Comparison of ENCODE assay signal across 14 mouse cellular contexts in the genomic region with DNA sequence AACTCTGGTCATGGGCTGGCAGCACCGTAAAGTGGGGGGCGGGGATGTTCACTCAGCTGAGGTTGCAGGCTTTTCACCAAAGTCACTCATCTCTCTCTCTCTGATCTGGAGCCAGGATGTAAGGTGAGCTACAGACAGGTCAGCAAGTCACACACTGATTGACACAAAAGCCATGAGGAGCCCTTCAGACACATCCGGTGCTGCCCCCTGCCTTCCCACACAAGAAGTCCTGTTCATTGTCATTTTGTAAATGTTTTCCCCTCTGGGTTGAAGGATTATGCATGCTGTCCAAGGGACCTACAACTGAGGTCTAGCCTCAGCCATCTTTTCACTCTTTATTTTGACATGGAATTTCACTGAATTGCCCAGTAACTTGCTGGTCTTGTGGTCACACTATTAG. TPM values are rescaled to one million over a fixed set of nuclear protein-coding genes. Genes with fewer than 3 reads are reported as not detected.
DNase-seq lines count a peak whose midpoint lies in the region; ATAC-seq and TF ChIP-seq lines count a peak whose summit lies in the region.
"Had no signal": no experiment of that assay in that cellular context is flagged by ENCODE, and none has a peak within 500 bp of the region (broad histone marks: within the 10 kb centered on the region; RNA-seq: fewer than 3 reads in every experiment).

No protein-coding gene starts in this region.

- WGBS in intestine, postnatal 0 days: 64% methylated on average over 3 of the region's 3 CpGs
- WGBS in intestine, embryonic 15.5 days: 66% methylated on average over 3 of the region's 3 CpGs
- WGBS in liver, postnatal 0 days (ENCODE audit: insufficient replicate concordance): 54% methylated on average over 3 of the region's 3 CpGs
- WGBS in liver, embryonic 12.5 days (ENCODE audit: insufficient replicate concordance): 62% methylated on average over 3 of the region's 3 CpGs
- 35% methylated on average over 3 of the region's 3 CpGs for WGBS in embryonic facial prominence, embryonic 11.5 days
- 67% methylated on average over 3 of the region's 3 CpGs for WGBS in forebrain, embryonic 15.5 days

- H3K36me3 ChIP-seq in intestine, postnatal 0 days (ENCODE audit: control insufficient read depth, insufficient read depth): no peaks in the 10 kb centered on the region
- no peaks in the 10 kb centered on the region for H3K36me3 ChIP-seq in intestine, embryonic 15.5 days
- H3K36me3 ChIP-seq in liver, postnatal 0 days (replicated peaks; ENCODE audit: insufficient read depth, low read length): no peaks in the 10 kb centered on the region
- no peaks in the 10 kb centered on the region for H3K36me3 ChIP-seq in liver, embryonic 12.5 days
- H3K36me3 ChIP-seq in embryonic facial prominence, embryonic 11.5 days (replicated peaks; ENCODE audit: control insufficient read depth, insufficient read depth, low read depth, low read length): no peaks in the 10 kb centered on the region
- H3K36me3 ChIP-seq in forebrain, embryonic 15.5 days: no peaks in the 10 kb centered on the region
- H3K36me3 ChIP-seq: embryonic facial prominence, embryonic 15.5 days; stomach, embryonic 15.5 days had no signal

- H3K9ac ChIP-seq in intestine, postnatal 0 days (ENCODE audit: low read depth, low read length): no peak overlapping the region
- no peak overlapping the region for H3K9ac ChIP-seq in intestine, embryonic 15.5 days
- no peak overlapping the region for H3K9ac ChIP-seq in liver, postnatal 0 days (replicated peaks)
- H3K9ac ChIP-seq in liver, embryonic 12.5 days: no peak overlapping the region
- H3K9ac ChIP-seq in embryonic facial prominence, embryonic 11.5 days (replicated peaks; ENCODE audit: low read length): no peak overlapping the region
- H3K9ac ChIP-seq in forebrain, embryonic 15.5 days (replicated peaks): no peak overlapping the region
- H3K9ac ChIP-seq: embryonic facial prominence, embryonic 15.5 days; stomach, embryonic 15.5 days had no signal

- H3K4me1 ChIP-seq in intestine, postnatal 0 days (replicated peaks; ENCODE audit: control insufficient read depth, insufficient read depth, low read length): 0 out of 2 replicates have a peak, but pooled peaks cover 3% of the 10 kb centered on the region
- H3K4me1 ChIP-seq in intestine, embryonic 15.5 days (replicated peaks): peaks cover 3% of the 10 kb centered on the region
- H3K4me1 ChIP-seq in liver, postnatal 0 days (ENCODE audit: insufficient read depth): no peaks in the 10 kb centered on the region; the same call in 1 of the 2 replicates
- peaks cover 4% of the 10 kb centered on the region; the same call in 1 of the 2 replicates for H3K4me1 ChIP-seq in liver, embryonic 12.5 days
- H3K4me1 ChIP-seq in embryonic facial prominence, embryonic 11.5 days (ENCODE audit: control insufficient read depth, insufficient read depth, low read length): peaks cover 3% of the 10 kb centered on the region; the same call in 1 of the 2 replicates
- H3K4me1 ChIP-seq in forebrain, embryonic 15.5 days: peaks cover 27% of the 10 kb centered on the region
- H3K4me1 ChIP-seq: stomach, embryonic 15.5 days had no signal

- no peaks in the 10 kb centered on the region for H3K27me3 ChIP-seq in intestine, postnatal 0 days (replicated peaks; ENCODE audit: control insufficient read depth, insufficient read depth, low read length)
- no peaks in the 10 kb centered on the region for H3K27me3 ChIP-seq in intestine, embryonic 15.5 days (replicated peaks)
- H3K27me3 ChIP-seq in liver, postnatal 0 days (ENCODE audit: insufficient read depth, low read length): no peaks in the 10 kb centered on the region
- no peaks in the 10 kb centered on the region; the same call in 1 of the 2 replicates for H3K27me3 ChIP-seq in liver, embryonic 12.5 days (replicated peaks)
- H3K27me3 ChIP-seq in embryonic facial prominence, embryonic 11.5 days (ENCODE audit: control insufficient read depth, insufficient read depth, low read length): no peaks in the 10 kb centered on the region
- no peaks in the 10 kb centered on the region for H3K27me3 ChIP-seq in forebrain, embryonic 15.5 days
- H3K27me3 ChIP-seq: embryonic facial prominence, embryonic 15.5 days; stomach, embryonic 15.5 days had no signal

- no peak for DNase-seq in liver, postnatal 0 days
- DNase-seq in ZHBTc4 (ENCODE audit: low read depth, low spot score): peak; percentile 23
- DNase-seq in embryonic facial prominence, embryonic 11.5 days (ENCODE audit: low spot score): no peak
- DNase-seq: cerebellum, adult 9-10 months; right cerebral cortex, postnatal 4 days had no signal

- no peak for ATAC-seq in intestine, postnatal 0 days
- ATAC-seq in intestine, embryonic 15.5 days: no peak
- no peak for ATAC-seq in liver, postnatal 0 days
- no peak for ATAC-seq in liver, embryonic 12.5 days
- peak; percentile 39; the same call in 1 of the 2 replicates for ATAC-seq in embryonic facial prominence, embryonic 11.5 days (replicated peaks; ENCODE audit: insufficient number of reproducible peaks, low FRiP score, low TSS enrichment, low read depth)
- ATAC-seq in forebrain, embryonic 15.5 days (replicated peaks): no peak
- ATAC-seq: activated CD4-positive, CD25-positive, alpha-beta regulatory T cell, adult 4 months; forebrain, embryonic 16.5 days; inflammation-experienced regulatory T-cells, adult 6 months had no signal

- H3K27ac ChIP-seq in intestine, postnatal 0 days (ENCODE audit: low read depth, low read length): no peak overlapping the region
- H3K27ac ChIP-seq in intestine, embryonic 15.5 days: no peak overlapping the region
- no peak overlapping the region for H3K27ac ChIP-seq in liver, postnatal 0 days (ENCODE audit: low read depth)
- H3K27ac ChIP-seq in liver, embryonic 12.5 days: no peak overlapping the region
- H3K27ac ChIP-seq in embryonic facial prominence, embryonic 11.5 days (replicated peaks; ENCODE audit: low read depth, low read length): no peak overlapping the region
- no peak overlapping the region for H3K27ac ChIP-seq in forebrain, embryonic 15.5 days (replicated peaks)
- H3K27ac ChIP-seq: embryonic facial prominence, embryonic 15.5 days; stomach, embryonic 15.5 days had no signal

- no peak for TF ChIP-seq EP300 in liver, postnatal 0 days (IDR thresholded peaks at IDR 0.05; ENCODE audit: low read depth)

- no peaks in the 10 kb centered on the region for H3K9me3 ChIP-seq in intestine, postnatal 0 days (ENCODE audit: control insufficient read depth)
- no peaks in the 10 kb centered on the region for H3K9me3 ChIP-seq in intestine, embryonic 15.5 days
- H3K9me3 ChIP-seq in liver, postnatal 0 days (ENCODE audit: low read length): no peaks in the 10 kb centered on the region
- no peaks in the 10 kb centered on the region for H3K9me3 ChIP-seq in liver, embryonic 12.5 days (replicated peaks)
- H3K9me3 ChIP-seq in embryonic facial prominence, embryonic 11.5 days (replicated peaks; ENCODE audit: control insufficient read depth, low read length): no peaks in the 10 kb centered on the region
- H3K9me3 ChIP-seq in forebrain, embryonic 15.5 days: no peaks in the 10 kb centered on the region
- H3K9me3 ChIP-seq: embryonic facial prominence, embryonic 15.5 days; stomach, embryonic 15.5 days had no signal

- no peak overlapping the region for H3K4me2 ChIP-seq in intestine, postnatal 0 days (replicated peaks; ENCODE audit: low read depth)
- no peak overlapping the region for H3K4me2 ChIP-seq in intestine, embryonic 15.5 days (replicated peaks)
- H3K4me2 ChIP-seq in liver, postnatal 0 days (ENCODE audit: low read depth, low read length): no peak overlapping the region
- H3K4me2 ChIP-seq in liver, embryonic 12.5 days: no peak overlapping the region
- no peak overlapping the region for H3K4me2 ChIP-seq in embryonic facial prominence, embryonic 11.5 days (ENCODE audit: low read depth, low read length)
- no peak overlapping the region for H3K4me2 ChIP-seq in forebrain, embryonic 15.5 days (replicated peaks)
- H3K4me2 ChIP-seq: embryonic facial prominence, embryonic 15.5 days; stomach, embryonic 15.5 days had no signal

- no peak overlapping the region for H3K4me3 ChIP-seq in intestine, postnatal 0 days (ENCODE audit: low read depth, low read length)
- H3K4me3 ChIP-seq in intestine, embryonic 15.5 days (replicated peaks): no peak overlapping the region
- no peak overlapping the region for H3K4me3 ChIP-seq in liver, postnatal 0 days (ENCODE audit: low read depth, low read length)
- H3K4me3 ChIP-seq in liver, embryonic 12.5 days: no peak overlapping the region
- no peak overlapping the region for H3K4me3 ChIP-seq in embryonic facial prominence, embryonic 11.5 days (ENCODE audit: low read depth, low read length)
- no peak overlapping the region for H3K4me3 ChIP-seq in forebrain, embryonic 15.5 days
- H3K4me3 ChIP-seq: embryonic facial prominence, embryonic 15.5 days; stomach, embryonic 15.5 days had no signal

- peak; percentile 56 for TF ChIP-seq CTCF in intestine, postnatal 0 days (IDR thresholded peaks at IDR 0.05; ENCODE audit: low read depth)
- peak; percentile 43 for TF ChIP-seq CTCF in liver, postnatal 0 days (IDR thresholded peaks at IDR 0.05; ENCODE audit: low read depth)

RNA-seq across cellular contexts. Expression of gene Hspa8, which starts 49.0 kb away (rescaled TPM):
- 1,042 and 1,135 TPM in 2 replicates for polyA plus RNA-seq in intestine, postnatal 0 days (2015; fragmentation: Nextera tagmentation; extraction: Ambion mirVana)
- polyA plus RNA-seq in intestine, embryonic 15.5 days (2015; fragmentation: Nextera tagmentation; extraction: Ambion mirVana): 2,425 and 2,606 TPM in 2 replicates
- 750 and 793 TPM in 2 replicates for polyA plus RNA-seq in liver, postnatal 0 days (2015; fragmentation: Nextera tagmentation; extraction: Ambion mirVana)
- 2,428 and 2,723 TPM in 2 replicates for polyA plus RNA-seq in liver, embryonic 12.5 days (2016; fragmentation: Nextera tagmentation; extraction: Ambion mirVana)
- polyA plus RNA-seq in embryonic facial prominence, embryonic 11.5 days (2014; fragmentation: Nextera tagmentation; extraction: Ambion mirVana): 4,013 and 4,203 TPM in 2 replicates
- polyA plus RNA-seq in forebrain, embryonic 15.5 days (2015; fragmentation: Nextera tagmentation; extraction: Ambion mirVana): 3,198 TPM in 2 replicates
